Mouse (Mus musculus) intestine, embryonic 14.5 days (tissue): Measurements from ENCODE around the gene Mtpn. TPM values are rescaled to one million over a fixed set of nuclear protein-coding genes. Genes with fewer than 3 reads are reported as not detected.

Source experiments
- ATAC-seq: fragments of 200-750 bp; cut with Nextera tagmentation; replicated peaks from 2 replicates; pipeline ENCODE4 v1.8.0; 2017; ENCODE audit warnings: low read depth, moderate number of reproducible peaks, moderate TSS enrichment, moderate library complexity; ENCODE audit not compliant: low FRiP score, low TSS enrichment
- DNase-seq: peaks from one replicate; pipeline ENCODE4 v3.0.0-alpha.2; 2018; ENCODE audit warnings: low spot score
- H3K27ac ChIP-seq: fragments of 300-500 bp; sonication (generic); 2 replicates; pipeline ENCODE4 v1.5.1; 2014; ENCODE audit warnings: low read depth, mild to moderate bottlenecking, control low read depth
- H3K27me3 ChIP-seq: fragments of 300-500 bp; sonication (generic); replicated peaks from 2 replicates; pipeline ENCODE4 v1.6.1; 2014; ENCODE audit warnings: low read length, control low read depth; ENCODE audit not compliant: control insufficient read depth, insufficient read depth
- H3K36me3 ChIP-seq: fragments of 300-500 bp; sonication (generic); 2 replicates; pipeline ENCODE4 v1.6.1; 2014; ENCODE audit warnings: low read length, control low read depth; ENCODE audit not compliant: control insufficient read depth, insufficient read depth
- H3K4me1 ChIP-seq: fragments of 300-500 bp; sonication (generic); replicated peaks from 2 replicates; pipeline ENCODE4 v1.6.1; 2014; ENCODE audit warnings: low read length, control low read depth, mixed read lengths; ENCODE audit not compliant: control insufficient read depth, insufficient read depth
- H3K4me2 ChIP-seq: fragments of 300-500 bp; sonication (generic); 2 replicates; pipeline ENCODE4 v1.6.1; 2014; ENCODE audit warnings: low read length
- H3K4me3 ChIP-seq: fragments of 300-500 bp; sonication (generic); 2 replicates; pipeline ENCODE4 v1.5.1; 2014; ENCODE audit warnings: low read depth, low read length, control low read depth, mixed read lengths
- H3K9ac ChIP-seq: fragments of 300-500 bp; sonication (generic); 2 replicates; pipeline ENCODE4 v1.6.1; 2014; ENCODE audit warnings: mild to moderate bottlenecking, low read length
- H3K9me3 ChIP-seq: fragments of 300-500 bp; sonication (generic); 2 replicates; pipeline ENCODE4 v1.6.1; 2016; ENCODE audit warnings: low read length, control low read depth; ENCODE audit not compliant: control insufficient read depth
- WGBS: fragments of 180-500 bp; shearing (Covaris S2); extraction: QIAGEN DNeasy Blood & Tissue Kit; methylation state at CpG from one replicate; pipeline ENCODE4 v1.1.7; 2014; 5-methylcytosine and 5-hydroxymethylcytosine counted together
- microRNA-seq: library from miRNA; unstranded; fragments of <30 nt; microRNA quantifications from one replicate; pipeline ENCODE4, GENCODE M21; 2016
- polyA plus RNA-seq: library from polyadenylated mRNA; unstranded; fragments of >200 nt; fragmentation: Nextera tagmentation; extraction: Ambion mirVana; gene quantifications from 2 replicates; pipeline ENCODE4 v1.2.1, GENCODE M21; 2014

Gene Mtpn
- polyA plus RNA-seq, 1 experiment from 2014 or later, result 128 TPM

DNA sequence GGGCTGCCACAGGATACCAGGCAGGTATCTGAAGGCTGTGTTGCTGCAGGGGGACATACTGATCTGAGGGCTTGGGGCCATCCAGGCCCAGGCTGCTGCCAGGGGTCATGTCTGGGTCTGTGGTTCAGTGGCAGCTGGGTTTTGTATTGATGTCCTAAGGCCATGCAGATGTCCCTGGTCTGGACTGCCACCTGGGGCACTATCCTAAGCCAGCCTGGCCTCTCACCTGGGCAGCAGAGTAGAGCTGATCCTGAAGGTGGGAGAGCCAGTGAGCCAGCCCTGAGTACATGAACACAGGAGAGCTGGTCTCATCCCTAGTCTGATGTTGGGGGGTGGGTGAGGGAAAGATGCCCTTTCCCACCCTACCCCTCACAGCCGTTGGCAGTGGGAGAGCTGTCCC is 62.9 kb downstream of the Mtpn start:
- H3K4me2 ChIP-seq, result no peak overlapping the region
- no peak overlapping the region for H3K9ac ChIP-seq
- no peaks in the 10 kb centered on the region for H3K36me3 ChIP-seq
- 87% methylated on average over 1 of the region's 1 CpGs for WGBS
- no peaks in the 10 kb centered on the region for H3K27me3 ChIP-seq
- no peak for ATAC-seq
- no peaks in the 10 kb centered on the region for H3K4me1 ChIP-seq
- H3K4me3 ChIP-seq, result no peak overlapping the region
- no peak for DNase-seq
- H3K27ac ChIP-seq, result no peak overlapping the region
- no peaks in the 10 kb centered on the region for H3K9me3 ChIP-seq

DNA sequence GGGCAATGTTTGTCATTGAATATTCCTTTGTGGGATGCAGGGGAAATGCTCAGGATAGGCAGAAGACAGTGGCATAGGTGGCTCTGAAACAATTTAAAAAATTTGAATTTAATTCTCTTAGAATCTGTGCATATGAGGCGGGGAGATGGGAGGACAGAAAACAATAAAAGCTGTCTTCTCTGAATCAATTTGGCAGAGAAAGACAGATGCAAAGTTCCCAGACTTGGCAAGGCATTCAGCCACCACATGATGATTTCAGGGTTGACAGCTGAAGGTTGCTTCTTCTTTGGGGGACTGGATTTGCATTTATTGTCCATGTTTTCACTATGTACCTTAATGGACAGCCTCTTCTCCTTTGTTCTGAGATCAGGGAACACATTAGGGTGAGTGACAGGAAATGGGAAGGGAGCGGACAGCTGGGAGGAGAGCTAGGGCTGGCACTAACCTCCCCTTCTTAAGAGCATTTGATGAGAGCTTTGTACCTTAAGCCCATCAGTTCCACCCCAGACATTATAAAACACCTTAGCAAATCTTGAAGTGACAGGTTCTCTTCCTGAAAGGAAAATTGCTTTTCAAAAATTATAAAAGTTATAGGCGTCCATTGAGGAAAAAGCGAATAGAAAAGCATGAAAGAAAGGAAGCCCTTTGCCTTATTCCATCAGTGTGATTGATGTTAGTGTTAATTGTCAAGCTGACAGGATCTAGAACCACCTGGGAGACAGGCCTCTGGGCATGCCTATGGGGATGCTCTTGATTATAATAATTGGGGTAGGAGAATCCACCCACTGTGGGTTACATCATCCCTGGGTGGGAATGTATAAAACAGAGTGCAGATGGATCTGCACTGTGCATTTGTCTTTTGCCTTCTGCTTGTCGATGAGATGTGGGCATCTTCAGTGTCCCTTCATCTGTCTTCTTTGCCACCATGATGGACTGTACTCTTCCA is 76.0 kb downstream of the Mtpn start:
- Histone ChIP-seq H3K9ac (no peak overlapping the region), H3K4me2 (no peak overlapping the region), H3K4me3 (no peak overlapping the region), H3K4me1 (no peaks in the 10 kb centered on the region), H3K9me3 (0 out of 2 replicates have a peak, but pooled peaks cover 4% of the 10 kb centered on the region), H3K36me3 (no peaks in the 10 kb centered on the region), H3K27ac (no peak overlapping the region), H3K27me3 (no peaks in the 10 kb centered on the region)
- 85% methylated on average over 5 of the region's 5 CpGs for WGBS
- no peak for ATAC-seq
- DNase-seq, result no peak

DNA sequence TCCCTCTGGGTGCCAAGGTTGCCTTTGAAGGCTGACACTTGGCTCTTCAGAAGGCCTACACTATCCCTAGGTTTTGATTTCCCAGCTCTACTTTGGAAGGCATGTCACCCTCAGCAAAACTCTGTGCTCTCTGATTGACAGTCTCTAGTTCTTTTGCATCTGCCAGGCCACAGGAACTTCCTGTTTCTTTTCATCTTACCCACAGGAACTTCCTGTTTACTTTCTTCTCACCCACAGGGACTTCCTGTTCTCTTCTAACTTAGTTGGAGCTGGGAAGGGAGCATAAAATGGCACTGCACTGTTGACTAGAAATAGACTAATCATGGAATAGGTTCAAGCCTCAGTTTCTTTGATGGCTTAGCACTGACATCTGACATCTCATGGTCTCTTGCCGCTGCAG is 77.2 kb downstream of the Mtpn start:
- no peak for DNase-seq
- Histone ChIP-seq H3K9me3 (0 out of 2 replicates have a peak, but pooled peaks cover 4% of the 10 kb centered on the region), H3K4me3 (no peak overlapping the region), H3K9ac (no peak overlapping the region), H3K27ac (no peak overlapping the region), H3K4me1 (no peaks in the 10 kb centered on the region), H3K27me3 (no peaks in the 10 kb centered on the region), H3K36me3 (no peaks in the 10 kb centered on the region), H3K4me2 (no peak overlapping the region)
- WGBS, result 91% methylated on average over 1 of the region's 1 CpGs
- no peak for ATAC-seq

Small RNAs within 50 kb of the gene (microRNA-seq; reads per million reads assigned to microRNA genes)
- gene Gm23053, result not detected

Other genes starting within 250 kb of the Mtpn start
- gene Slc13a4, start 231.8 kb downstream of the Mtpn start, polyA plus RNA-seq, result 0.65 and 0.97 TPM in 2 replicates
- 2.1 and 2.2 TPM in 2 replicates for gene Fam180a, start 213.7 kb downstream of the Mtpn start, polyA plus RNA-seq